In genomic region chrX:101819163-101819562, GRCm38 (mm10) we compare ENCODE assay signal across 11 mouse cellular contexts. TPM values are rescaled to one million over a fixed set of nuclear protein-coding genes. Genes with fewer than 3 reads are reported as not detected.
A peak's percentile ranks its signal among the peaks of the same experiment; 100 is the strongest.
DNase-seq lines count a peak whose midpoint lies in the region; ATAC-seq and TF ChIP-seq lines count a peak whose summit lies in the region.
"Had no signal": no experiment of that assay in that cellular context is flagged by ENCODE, and none has a peak within 500 bp of the region (broad histone marks: within the 10 kb centered on the region; RNA-seq: fewer than 3 reads in every experiment).

No protein-coding gene starts in this region.

- no peak overlapping the region for H3K27ac ChIP-seq in forebrain, embryonic 14.5 days (ENCODE audit: low read depth, low read length)
- H3K27ac ChIP-seq in forebrain, embryonic 10.5 days = no peak overlapping the region
- H3K27ac ChIP-seq in lung, embryonic 14.5 days (ENCODE audit: low read depth) = no peak overlapping the region
- H3K27ac ChIP-seq: embryonic facial prominence, embryonic 13.5 days had no signal

- DNase-seq in forebrain, embryonic 14.5 days (ENCODE audit: low spot score) = peak; percentile 1
- DNase-seq in forebrain, embryonic 10.5 days (ENCODE audit: extremely low spot score, low spot score) = no peak
- DNase-seq in lung, embryonic 14.5 days = peak; percentile 33
- DNase-seq in lung, postnatal 25 days (ENCODE audit: low spot score) = no peak
- peak; percentile 37 for DNase-seq in brain, adult 2 months (ENCODE audit: low read depth, low spot score)
- DNase-seq in gastrocnemius, adult 18-20 months (ENCODE audit: low spot score) = no peak
- DNase-seq in right cerebral cortex, postnatal 36 days (ENCODE audit: low spot score in 2 of 2) = no peak

- H3K27me3 ChIP-seq in forebrain, embryonic 14.5 days (replicated peaks; ENCODE audit: control insufficient read depth, insufficient read depth, low read length) = no peaks in the 10 kb centered on the region
- peaks cover 93% of the 10 kb centered on the region for H3K27me3 ChIP-seq in forebrain, embryonic 10.5 days (ENCODE audit: poor library complexity, severe bottlenecking)
- H3K27me3 ChIP-seq in lung, embryonic 14.5 days (ENCODE audit: insufficient read depth, low read length) = no peaks in the 10 kb centered on the region

- H3K9me3 ChIP-seq in forebrain, embryonic 14.5 days (replicated peaks; ENCODE audit: control insufficient read depth, low read length) = no peaks in the 10 kb centered on the region
- no peaks in the 10 kb centered on the region for H3K9me3 ChIP-seq in forebrain, embryonic 10.5 days
- no peaks in the 10 kb centered on the region for H3K9me3 ChIP-seq in lung, embryonic 14.5 days (ENCODE audit: low read depth, low read length)
- H3K9me3 ChIP-seq: embryonic facial prominence, embryonic 13.5 days; G1E had no signal

- no peaks in the 10 kb centered on the region for H3K4me1 ChIP-seq in forebrain, embryonic 14.5 days (ENCODE audit: control insufficient read depth, insufficient read depth, low read length)
- no peaks in the 10 kb centered on the region for H3K4me1 ChIP-seq in forebrain, embryonic 10.5 days
- H3K4me1 ChIP-seq in lung, embryonic 14.5 days (ENCODE audit: insufficient read depth) = no peaks in the 10 kb centered on the region
- H3K4me1 ChIP-seq: embryonic facial prominence, embryonic 13.5 days had no signal

- no peak overlapping the region for H3K9ac ChIP-seq in forebrain, embryonic 14.5 days (ENCODE audit: low read length)
- H3K9ac ChIP-seq in lung, embryonic 14.5 days = no peak overlapping the region
- H3K9ac ChIP-seq: embryonic facial prominence, embryonic 13.5 days had no signal

- ATAC-seq in forebrain, embryonic 14.5 days = no peak
- no peak for ATAC-seq in lung, embryonic 14.5 days (ENCODE audit: insufficient read depth)
- ATAC-seq in megakaryocyte progenitor cell, adult 5-6 weeks (replicated peaks; ENCODE audit: poor library complexity) = peak; percentile 55; the same call in 1 of the 2 replicates
- ATAC-seq: inflammation-experienced regulatory T-cells, adult 6 months had no signal

- no peaks in the 10 kb centered on the region for H3K36me3 ChIP-seq in forebrain, embryonic 14.5 days (ENCODE audit: control insufficient read depth, insufficient read depth, low read length)
- no peaks in the 10 kb centered on the region for H3K36me3 ChIP-seq in forebrain, embryonic 10.5 days (replicated peaks)
- no peaks in the 10 kb centered on the region for H3K36me3 ChIP-seq in lung, embryonic 14.5 days (ENCODE audit: insufficient read depth)
- H3K36me3 ChIP-seq: embryonic facial prominence, embryonic 13.5 days; G1E had no signal

- H3K4me2 ChIP-seq in forebrain, embryonic 14.5 days (ENCODE audit: low read length) = no peak overlapping the region
- H3K4me2 ChIP-seq in lung, embryonic 14.5 days = no peak overlapping the region
- H3K4me2 ChIP-seq: embryonic facial prominence, embryonic 13.5 days had no signal

- 71% methylated on average over 1 of the region's 1 CpGs for WGBS in forebrain, embryonic 14.5 days
- WGBS in forebrain, embryonic 10.5 days = 39% methylated on average over 1 of the region's 1 CpGs
- WGBS in lung, embryonic 14.5 days = 63% methylated on average over 1 of the region's 1 CpGs

- H3K4me3 ChIP-seq in forebrain, embryonic 14.5 days (ENCODE audit: low read depth, low read length) = no peak overlapping the region
- no peak overlapping the region for H3K4me3 ChIP-seq in forebrain, embryonic 10.5 days
- no peak overlapping the region for H3K4me3 ChIP-seq in lung, embryonic 14.5 days (ENCODE audit: low read depth, low read length)
- H3K4me3 ChIP-seq: embryonic facial prominence, embryonic 13.5 days had no signal

- TF ChIP-seq CTCF in lung, embryonic 14.5 days (IDR thresholded peaks at IDR 0.05; ENCODE audit: low read depth) = peak; percentile 42

RNA-seq across cellular contexts. Expression of gene 8030474K03Rik, which starts 24.7 kb away (rescaled TPM):
- polyA plus RNA-seq in forebrain, embryonic 14.5 days (2014; fragmentation: Nextera tagmentation; extraction: Ambion mirVana) = not detected in 2 replicates
- 0.16 TPM in 1 of 2 replicates, not detected in the other for polyA plus RNA-seq in forebrain, embryonic 10.5 days (2016; fragmentation: Nextera tagmentation; extraction: Ambion mirVana)
- polyA plus RNA-seq in lung, embryonic 14.5 days (2014; fragmentation: Nextera tagmentation; extraction: Ambion mirVana) = not detected in 2 replicates
- 0.51 TPM in 1 of 2 replicates, not detected in the other for total RNA-seq in megakaryocyte progenitor cell, adult 5-6 weeks (2015)
- 0.12 TPM in 1 of 2 replicates, not detected in the other for total RNA-seq in megakaryocyte progenitor cell, adult 5-6 weeks (2017)
- not detected for total RNA-seq in gastrocnemius, adult 18-20 months (2021)
- total RNA-seq: G1E had no signal
- polyA plus RNA-seq: embryonic facial prominence, embryonic 13.5 days; G1E had no signal

RNA-seq across cellular contexts. Expression of gene Gm4779, which starts 24.9 kb away (rescaled TPM):
- polyA plus RNA-seq in forebrain, embryonic 14.5 days (2014; fragmentation: Nextera tagmentation; extraction: Ambion mirVana) = not detected in 2 replicates
- not detected in 2 replicates for polyA plus RNA-seq in forebrain, embryonic 10.5 days (2016; fragmentation: Nextera tagmentation; extraction: Ambion mirVana)
- polyA plus RNA-seq in lung, embryonic 14.5 days (2014; fragmentation: Nextera tagmentation; extraction: Ambion mirVana) = not detected in 2 replicates
- total RNA-seq in megakaryocyte progenitor cell, adult 5-6 weeks (2015) = not detected in 2 replicates
- total RNA-seq in megakaryocyte progenitor cell, adult 5-6 weeks (2017) = 0.30 TPM in 1 of 2 replicates, not detected in the other
- total RNA-seq in gastrocnemius, adult 18-20 months (2021) = not detected
- total RNA-seq: G1E had no signal
- polyA plus RNA-seq: embryonic facial prominence, embryonic 13.5 days; G1E had no signal

RNA-seq across cellular contexts. Expression of gene Nhsl2, which starts 30.0 kb away (rescaled TPM):
- 3.5 and 4.2 TPM in 2 replicates for polyA plus RNA-seq in forebrain, embryonic 14.5 days (2014; fragmentation: Nextera tagmentation; extraction: Ambion mirVana)
- polyA plus RNA-seq in forebrain, embryonic 10.5 days (2016; fragmentation: Nextera tagmentation; extraction: Ambion mirVana) = 11.3 and 12.1 TPM in 2 replicates
- 7.3 and 8.4 TPM in 2 replicates for polyA plus RNA-seq in lung, embryonic 14.5 days (2014; fragmentation: Nextera tagmentation; extraction: Ambion mirVana)
- total RNA-seq in megakaryocyte progenitor cell, adult 5-6 weeks (2015) = 20.3 and 21.1 TPM in 2 replicates
- 8.6 and 9.2 TPM in 2 replicates for total RNA-seq in megakaryocyte progenitor cell, adult 5-6 weeks (2017)
- total RNA-seq in gastrocnemius, adult 18-20 months (2021) = 1 to 10 TPM; 1.4 to 2.8 TPM

Comparison
In these comparisons a context has a peak if more than half of its experiments do, and no peak if none do; other contexts are left out.
1. DNase-seq: peak in forebrain, embryonic 14.5 days (single experiment), lung, embryonic 14.5 days (single experiment) and brain, adult 2 months (single experiment); none in forebrain, embryonic 10.5 days (single experiment), lung, postnatal 25 days (single experiment), gastrocnemius, adult 18-20 months (single experiment) and right cerebral cortex, postnatal 36 days (0 of 2).